Mouse (Mus musculus): ENCODE data around the gene Atat1.

DNA sequence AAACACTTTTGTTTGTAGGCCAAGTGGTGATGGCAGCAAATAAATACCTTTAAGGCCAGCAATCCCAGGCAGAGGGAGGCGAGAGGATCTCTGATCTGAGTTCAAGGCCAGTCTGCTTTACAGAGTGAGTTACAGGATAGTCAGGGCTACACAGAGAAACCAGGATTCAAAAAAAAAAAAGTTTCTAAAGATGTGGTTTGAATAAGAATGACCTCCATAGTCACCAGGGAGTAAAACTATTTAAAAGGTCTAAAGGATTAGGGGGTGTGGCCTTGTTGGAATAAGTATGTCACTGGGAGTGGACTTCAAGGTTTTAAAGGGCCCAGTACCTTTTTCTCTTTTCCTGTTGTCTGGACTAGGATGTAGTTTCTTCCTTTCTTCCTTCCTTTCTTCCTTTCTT, 30.1 kb upstream of the Atat1 start:
- no peak for TF ChIP-seq CTCF (IDR thresholded peaks at IDR 0.05; ENCODE audit: low read depth, low read length)
- TF ChIP-seq EP300 (IDR thresholded peaks at IDR 0.05; ENCODE audit: insufficient read depth, low read depth, low read length): no peak
- TF ChIP-seq POLR2A (IDR thresholded peaks at IDR 0.05; ENCODE audit: insufficient read depth, low read length): no peak

Measured in ES-Bruce4 (cell line).